Mouse (Mus musculus): ENCODE results near the gene Alx3.

Gene Alx3

DNA sequence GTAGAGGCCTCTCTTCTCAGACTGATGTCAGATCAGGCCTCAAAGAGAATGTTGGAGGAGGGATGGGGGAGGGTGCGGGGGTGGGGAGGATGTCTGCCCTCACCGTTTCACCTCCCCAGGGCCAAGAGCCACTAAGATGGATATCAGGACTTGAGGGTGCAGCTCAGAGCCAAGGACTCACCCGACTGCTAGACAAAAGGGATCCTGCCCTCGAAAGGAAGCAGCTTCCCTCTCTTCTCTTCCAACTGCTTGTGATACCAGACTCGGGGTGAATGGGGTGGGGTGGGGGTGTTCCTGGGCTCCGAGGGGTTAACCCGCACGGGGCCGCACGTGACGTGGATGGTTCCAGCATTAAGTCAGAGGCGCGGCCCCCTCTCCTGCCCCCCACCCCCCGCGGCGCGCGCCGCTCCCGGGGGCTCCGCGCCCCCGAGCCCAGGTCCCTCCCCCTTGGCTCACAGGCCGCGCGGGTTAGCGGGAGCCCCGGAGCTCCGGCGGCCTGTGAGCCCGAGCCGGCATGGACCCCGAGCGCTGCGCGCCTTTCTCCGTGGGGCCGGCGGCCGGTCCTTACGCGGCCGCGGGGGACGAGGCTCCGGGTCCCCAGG lies at the start of gene Alx3:
TSS of gene Alx3 (plus strand) at position 370 of the 602 bp plus-strand sequence.
- no peak for DNase-seq (ENCODE audit: low spot score in 2 of 2)

- no peak for DNase-seq (ENCODE audit: low spot score in 2 of 2)
Observed at GRCm38 (mm10) chr3:107545278-107545677, 49.6 kb upstream of the Alx3 start.

DNA sequence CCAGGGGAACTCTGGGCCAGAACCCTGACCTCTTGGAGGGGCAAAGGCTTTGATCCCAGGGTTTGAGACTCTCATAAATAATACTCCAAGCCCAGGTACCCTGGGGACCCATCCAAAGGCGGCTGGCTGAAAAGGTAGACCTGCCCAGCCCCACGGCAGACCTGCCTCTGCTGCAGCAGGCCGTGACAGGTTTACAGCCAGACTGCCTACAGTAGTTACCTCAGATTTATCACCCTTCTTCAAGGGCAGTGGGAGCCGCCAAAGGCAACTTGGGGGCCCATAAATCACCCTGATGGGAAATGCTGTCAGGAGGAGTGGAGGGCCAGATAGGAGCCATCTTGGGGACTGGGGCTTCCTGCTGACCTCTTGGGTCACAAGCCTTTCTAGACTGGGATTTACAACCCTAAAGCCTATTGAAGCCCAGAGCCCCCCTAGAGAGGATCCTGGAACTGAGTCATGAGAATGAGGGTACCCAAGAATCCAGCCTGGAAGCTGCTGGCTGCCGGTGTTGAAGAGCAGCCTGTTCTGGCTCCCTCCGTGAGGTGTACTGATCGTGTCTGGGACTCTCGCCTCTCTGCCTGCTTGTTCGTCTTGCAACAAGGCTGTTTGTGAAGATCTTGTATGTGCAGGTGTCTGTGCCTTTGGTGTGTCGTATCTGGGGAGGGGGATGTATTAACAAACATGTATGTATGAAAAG lies 49.0 kb upstream of the Alx3 start:
- DNase-seq (ENCODE audit: low spot score in 2 of 2): no peak

- DNase-seq (ENCODE audit: low spot score in 2 of 2): no peak
Observed at GRCm38 (mm10) chr3:107546956-107547355, 47.9 kb upstream of the Alx3 start.

GRCm38 (mm10) chr3:107550409-107551049 lies 44.3 kb upstream of the Alx3 start:
- DNase-seq (ENCODE audit: low spot score in 2 of 2): peak in 1 of 2 experiments; percentile 55

GRCm38 (mm10) chr3:107554842-107555241 lies 40.0 kb upstream of the Alx3 start, which contains the start of gene Ubl4b:
Gene Ubl4b, minus strand, starts transcription at chr3:107555073.
- no peak for DNase-seq (ENCODE audit: low spot score in 2 of 2)

DNA sequence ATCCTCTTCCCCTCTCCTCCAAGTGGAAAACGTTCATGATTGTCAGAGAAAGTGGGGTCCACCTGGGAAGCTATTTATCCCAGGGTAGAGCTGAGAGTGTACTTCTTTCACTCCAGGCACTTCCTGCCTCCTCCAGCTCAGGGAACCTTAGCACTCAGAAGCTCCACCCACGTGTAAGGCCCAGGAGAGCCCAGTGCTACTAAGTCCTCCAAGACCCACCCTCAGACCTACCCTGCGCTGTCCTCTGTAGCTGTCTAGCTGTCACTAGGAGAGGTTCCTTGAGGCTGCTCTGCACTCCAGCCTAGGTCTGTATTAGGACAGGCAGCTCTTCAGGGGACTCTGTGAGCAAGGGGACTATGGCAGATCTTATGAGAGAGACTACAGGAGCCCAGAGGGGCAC lies 36.1 kb upstream of the Alx3 start:
- DNase-seq (ENCODE audit: low spot score in 2 of 2): no peak

DNA sequence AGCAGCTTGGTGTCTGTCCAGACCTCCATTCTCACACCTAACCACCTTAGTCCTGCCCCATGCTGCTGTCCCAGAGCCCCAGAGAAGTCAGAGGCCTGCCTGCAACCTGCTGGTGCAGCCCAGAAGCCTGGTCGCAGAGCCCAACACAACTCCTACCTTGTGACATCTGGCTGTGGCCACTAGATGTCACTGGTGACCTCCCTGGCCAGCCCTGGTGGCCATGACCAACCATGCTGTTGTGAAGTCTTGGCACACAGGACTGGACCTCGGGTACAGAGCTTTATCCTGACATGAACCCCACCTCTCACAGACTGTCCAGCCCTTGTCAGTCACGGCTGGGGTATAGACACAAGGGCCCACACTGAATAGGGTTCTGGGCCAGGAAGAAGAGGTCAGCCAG lies 35.6 kb upstream of the Alx3 start:
- peak; percentile 39 to 66 for DNase-seq (ENCODE audit: low spot score in 2 of 2)

DNA sequence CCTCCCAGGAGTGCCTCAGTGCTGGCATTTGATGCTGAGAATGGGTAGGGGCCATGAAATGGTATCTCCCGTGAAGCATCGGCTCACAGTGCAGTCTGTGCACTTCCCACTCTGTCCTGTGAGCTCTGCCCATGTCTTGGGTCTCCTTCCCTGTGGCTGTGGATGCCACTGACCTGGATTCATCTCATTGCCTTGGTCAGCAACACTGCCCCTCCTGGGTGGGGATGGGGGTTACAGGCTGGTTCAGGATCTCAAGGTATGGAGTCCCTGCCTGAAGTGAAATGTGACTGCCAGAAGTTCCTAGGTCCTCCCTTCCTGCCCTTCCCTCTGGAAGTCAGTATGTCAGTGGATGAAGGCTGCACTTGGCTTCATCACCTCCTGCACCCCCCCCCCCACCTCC lies 32.7 kb upstream of the Alx3 start:
- DNase-seq (ENCODE audit: low spot score in 2 of 2): no peak

DNA sequence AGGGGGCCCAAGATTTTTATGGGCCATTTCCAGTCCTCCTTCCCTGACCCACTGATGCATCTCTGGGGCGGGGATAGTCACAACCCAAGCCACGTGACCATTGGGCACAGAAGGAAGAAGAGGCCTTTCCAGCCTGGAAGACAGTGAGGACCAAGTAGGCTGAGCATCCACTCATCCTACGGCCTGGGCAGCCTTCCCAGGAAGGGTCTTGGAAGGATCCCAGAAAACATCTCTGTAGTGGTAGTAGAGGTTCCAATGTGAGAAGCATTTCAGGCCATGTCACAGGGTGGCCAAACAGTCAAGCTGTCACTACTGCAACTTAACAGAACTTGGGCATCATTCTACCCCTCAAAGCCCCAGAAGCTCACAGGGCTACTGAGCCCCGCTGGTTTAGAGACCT lies 32.2 kb upstream of the Alx3 start:
- DNase-seq (ENCODE audit: low spot score in 2 of 2): no peak

- no peak for DNase-seq (ENCODE audit: low spot score in 2 of 2)
Observed at GRCm38 (mm10) chr3:107563880-107564279, 31.0 kb upstream of the Alx3 start.

DNA sequence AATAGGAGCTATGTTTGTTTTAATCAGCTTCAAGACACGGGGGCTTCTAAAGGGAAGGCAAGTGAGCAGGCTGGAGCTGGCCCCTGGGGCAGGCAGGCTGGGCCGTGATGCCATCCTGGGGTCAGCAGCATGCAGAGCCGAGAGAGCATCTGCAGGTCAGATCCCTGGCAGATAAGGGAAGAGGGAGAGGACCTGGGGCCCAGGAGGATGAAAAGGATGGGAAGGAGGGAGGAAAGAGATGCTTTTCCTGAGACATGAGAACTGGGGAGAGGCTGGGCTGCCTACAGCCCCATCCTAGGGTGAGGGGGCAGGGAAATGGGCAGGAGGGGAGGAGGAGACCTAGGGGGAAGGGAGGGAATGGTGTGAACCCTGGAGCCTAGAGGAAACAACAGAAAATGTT lies 29.5 kb upstream of the Alx3 start:
- DNase-seq (ENCODE audit: low spot score in 2 of 2): no peak

DNA sequence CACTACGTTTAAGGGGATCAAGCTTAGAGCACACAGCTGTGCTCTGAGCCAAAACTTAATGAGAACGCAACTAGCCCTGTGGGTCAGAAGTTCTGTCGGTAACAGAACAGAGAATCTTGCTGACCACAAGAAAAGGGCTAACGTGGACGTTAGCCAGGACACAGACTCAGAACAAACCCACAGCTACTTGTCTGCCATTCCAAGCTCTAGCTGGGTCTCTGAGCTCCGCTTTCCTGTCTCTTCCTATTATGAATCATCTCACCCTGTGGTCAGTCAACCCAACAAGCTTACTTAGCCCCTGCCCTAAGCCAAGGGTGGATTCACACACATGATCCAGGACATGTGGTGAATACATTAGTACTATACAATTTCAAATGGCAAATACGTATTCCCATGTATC lies 27.1 kb upstream of the Alx3 start:
- no peak for DNase-seq (ENCODE audit: low spot score in 2 of 2)

- no peak for DNase-seq (ENCODE audit: low spot score in 2 of 2)
Observed at GRCm38 (mm10) chr3:107568721-107569120, 26.1 kb upstream of the Alx3 start.

DNA sequence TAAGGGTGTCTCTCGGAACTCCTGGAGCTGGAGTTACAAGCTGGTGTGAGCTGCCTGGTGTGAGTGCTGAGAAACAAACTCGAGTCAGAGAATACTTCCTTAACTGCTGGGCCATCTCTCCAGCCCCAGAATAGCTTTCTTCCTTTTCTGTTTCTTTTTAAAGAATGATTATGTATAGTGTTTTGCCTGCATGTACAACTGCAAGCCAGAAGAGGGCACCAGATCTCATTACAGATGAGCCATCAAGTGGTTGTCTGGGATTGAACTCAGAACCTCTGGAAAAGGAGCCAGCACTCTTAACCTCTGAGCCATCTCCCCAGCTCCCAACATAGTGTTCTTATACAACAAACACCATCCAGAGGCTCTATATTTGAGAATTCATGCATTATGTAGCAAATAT lies 23.6 kb upstream of the Alx3 start:
- DNase-seq (ENCODE audit: low spot score in 2 of 2): no peak

GRCm38 (mm10) chr3:107576807-107577206 lies 18.0 kb upstream of the Alx3 start:
- DNase-seq (ENCODE audit: low spot score in 2 of 2): no peak

DNA sequence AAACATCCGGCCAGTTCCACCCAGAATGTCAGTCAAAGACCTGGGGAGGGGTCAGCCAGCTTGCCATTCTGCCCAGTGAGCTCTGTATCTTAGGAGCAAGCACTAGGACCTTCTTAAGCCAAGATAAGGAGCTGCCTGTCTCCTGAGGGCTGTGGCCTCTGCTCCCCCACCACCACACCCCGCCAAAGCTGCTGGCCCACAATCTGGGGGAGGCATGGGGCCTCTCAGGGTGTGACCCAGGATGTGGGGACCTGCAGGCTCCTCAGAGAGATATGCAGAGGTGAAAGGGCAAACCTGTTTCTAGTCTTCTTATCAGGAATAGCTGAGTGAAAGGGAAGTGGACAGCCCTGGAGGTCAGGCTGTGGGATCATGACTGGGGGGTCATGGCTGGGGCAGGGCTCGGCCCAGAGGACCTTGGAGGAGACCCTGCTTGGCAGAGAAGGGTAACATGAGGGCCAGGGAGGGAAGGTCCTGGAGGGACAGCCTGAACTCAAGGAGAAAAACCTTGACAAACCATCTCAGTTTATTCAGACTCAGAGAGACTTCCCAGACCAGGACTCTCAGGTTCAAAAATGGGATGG lies 16.9 kb upstream of the Alx3 start:
- DNase-seq (ENCODE audit: low spot score in 2 of 2): no peak

DNA sequence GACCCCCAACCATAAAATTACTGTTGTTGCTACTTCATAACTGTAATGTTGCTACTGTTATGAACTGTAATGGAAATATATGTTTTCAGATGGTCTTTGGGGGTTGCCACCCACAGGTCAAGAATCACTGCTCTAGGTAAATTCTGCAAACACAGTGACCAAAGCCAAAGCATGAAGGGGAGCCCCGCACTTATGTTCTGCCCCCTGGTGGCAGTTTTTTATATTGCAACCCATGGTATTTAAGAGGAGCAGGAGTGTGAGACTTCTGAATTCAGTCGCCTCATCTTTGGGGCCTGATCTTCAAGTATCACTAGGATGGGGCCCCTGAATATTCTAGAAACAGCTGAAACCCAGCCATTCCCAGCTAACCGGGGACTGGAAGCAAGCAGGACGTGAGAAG lies 15.4 kb upstream of the Alx3 start:
- DNase-seq (ENCODE audit: low spot score in 2 of 2): peak in 1 of 2 experiments; percentile 50

DNA sequence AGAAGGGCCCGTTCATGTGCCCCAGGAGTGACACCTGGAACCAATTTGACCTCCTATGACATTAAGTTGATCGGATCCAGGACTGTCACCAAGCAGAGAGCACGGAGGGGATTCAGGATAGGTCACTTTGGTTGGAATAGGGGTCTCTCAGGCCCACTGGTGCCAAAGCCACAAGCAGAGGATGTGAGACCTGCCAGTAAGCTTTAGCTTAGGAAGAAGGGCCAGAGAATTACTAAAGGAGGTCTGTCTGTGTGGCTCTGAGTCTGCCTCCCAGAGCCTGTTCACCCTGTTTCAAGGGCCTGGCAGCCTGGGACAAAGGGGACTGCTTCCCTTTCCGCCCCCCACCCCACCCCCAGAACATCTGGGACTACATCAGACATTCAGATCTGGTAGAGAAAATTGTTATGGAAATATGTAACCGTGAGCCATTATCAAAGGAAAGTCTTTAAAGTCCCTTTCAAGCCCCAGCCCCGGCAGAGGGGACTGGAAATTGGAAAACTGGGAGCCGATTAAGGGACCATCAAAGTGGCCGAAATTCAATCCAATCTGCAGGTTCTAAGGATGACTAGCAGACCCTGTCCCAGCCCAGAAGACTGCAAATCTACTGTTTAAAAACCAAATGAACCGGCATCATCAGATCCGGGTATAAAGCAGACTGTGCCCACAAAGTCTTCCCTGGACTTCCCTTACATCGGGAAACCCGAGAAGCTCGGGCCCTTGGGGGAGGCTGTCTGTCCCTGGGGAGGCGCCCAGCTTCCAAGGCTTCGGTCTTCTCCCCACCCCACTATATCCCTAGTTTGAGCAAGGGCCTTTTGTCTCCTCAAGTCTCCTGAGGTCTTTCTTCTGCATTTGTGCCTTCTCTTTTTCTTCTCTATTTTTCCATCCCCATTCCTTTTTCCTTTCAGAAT lies 13.5 kb upstream of the Alx3 start:
- DNase-seq (ENCODE audit: low spot score in 2 of 2): no peak

GRCm38 (mm10) chr3:107582130-107582874 lies 12.5 kb upstream of the Alx3 start:
- no peak for DNase-seq (ENCODE audit: low spot score in 2 of 2)

All from frontal cortex, postnatal 10 days (tissue).